Mouse (Mus musculus) lung, adult 2 months (tissue): Measurements from ENCODE around the gene Olfr1428.
"Not testable (repeated sequence)": the region's sequence is repeated elsewhere in the genome, so short reads cannot be mapped to it uniquely, and the experiment has no call there.

Experiments used
- CTCF ChIP-seq: fragments of 200-500 bp; IDR thresholded peaks from 2 replicates; pipeline ENCODE4 v1.5.1; 2011; ENCODE audit warnings: mild to moderate bottlenecking, low read length, control low read depth; ENCODE audit not compliant: insufficient read depth
- POLR2A ChIP-seq: fragments of 200-500 bp; IDR thresholded peaks from 2 replicates; pipeline ENCODE4 v1.6.1; 2011; ENCODE audit warnings: low read depth, mild to moderate bottlenecking, control low read depth, low read length, borderline replicate concordance; ENCODE audit errors: extremely low read depth

GRCm38 (mm10) chr19:12062582-12062981 is 53.1 kb downstream of the Olfr1428 start, which contains the start of gene Olfr1424:
- TF ChIP-seq POLR2A, CTCF: not testable (repeated sequence)
